Mouse (Mus musculus): ENCODE measurements at regions not wholly inside any gene's neighbourhood (a gene's known extent, or its start where the extent isn't known, plus 50 kb on each side); places are given as distances from the start of the nearest gene placed in this dataset.

- TF ChIP-seq SRF (IDR thresholded peaks at IDR 0.05; ENCODE audit: control insufficient read depth, insufficient read length, low read depth), result no peak
- no peak for TF ChIP-seq TCF12 (IDR thresholded peaks at IDR 0.05; ENCODE audit: insufficient read depth, poor library complexity, severe bottlenecking)
- TF ChIP-seq POLR2AphosphoS2 (IDR thresholded peaks at IDR 0.05; ENCODE audit: insufficient read length, low read depth), result no peak
- no peak for TF ChIP-seq POLR2A (IDR thresholded peaks at IDR 0.05; ENCODE audit: insufficient read length, low read depth)
- no peak for TF ChIP-seq CEBPB (IDR thresholded peaks at IDR 0.05; ENCODE audit: insufficient read depth, poor library complexity, severe bottlenecking)
- no peak for TF ChIP-seq USF1 (IDR thresholded peaks at IDR 0.05; ENCODE audit: low read depth)
- TF ChIP-seq MAX (IDR thresholded peaks at IDR 0.05; ENCODE audit: low read depth), result no peak
- TF ChIP-seq E2F4 (IDR thresholded peaks at IDR 0.05; ENCODE audit: insufficient read depth), result no peak
These were observed 71.2 kb downstream of the Rtl1 start for GRCm38 (mm10) chr12:109528966-109529365.

All from myocyte (in vitro differentiated cells).